Mouse (Mus musculus): ENCODE results near the gene Arhgap35.

The Arhgap35 gene

DNA sequence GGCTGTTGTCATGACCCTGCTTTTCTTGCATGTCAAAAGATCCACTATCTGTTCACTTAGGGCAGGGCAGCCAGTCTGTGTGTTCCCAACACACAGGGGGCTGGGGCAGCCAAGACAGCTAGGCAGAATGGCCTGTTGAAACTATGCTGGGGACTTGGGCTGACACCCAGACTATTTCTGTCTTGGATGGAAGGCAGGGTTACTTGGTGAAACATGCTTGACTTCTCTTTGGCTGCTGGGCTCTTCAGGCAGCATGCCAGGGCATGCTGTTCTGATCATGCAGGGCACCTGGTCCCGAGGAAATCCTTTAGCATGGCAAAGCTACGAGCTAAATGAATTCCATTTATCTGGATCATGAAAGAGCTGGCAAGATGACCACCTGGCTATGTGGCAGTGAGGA is 90.5 kb downstream of the Arhgap35 start:
- no peak for DNase-seq (ENCODE audit: low read depth, low spot score)

DNA sequence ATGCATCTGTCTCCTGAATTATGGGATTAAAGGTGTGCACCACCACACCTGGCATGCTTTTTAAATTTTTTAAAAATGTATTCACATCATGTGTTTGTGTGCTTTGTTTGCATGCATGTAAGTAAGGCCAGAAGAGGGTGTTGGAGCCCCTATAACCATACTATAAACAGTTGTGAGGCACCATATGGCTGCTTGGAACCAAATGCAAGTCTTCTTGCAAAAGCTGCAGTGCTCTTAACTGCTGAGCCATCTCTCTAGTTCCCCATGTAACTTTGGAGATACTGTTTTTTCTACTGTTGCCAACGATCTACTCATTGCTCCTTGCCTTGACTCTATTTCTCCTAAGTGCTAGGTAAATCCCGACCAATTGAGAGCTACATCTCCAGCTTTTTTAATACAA is 95.5 kb downstream of the Arhgap35 start:
- DNase-seq (ENCODE audit: low read depth, low spot score): no peak

DNA sequence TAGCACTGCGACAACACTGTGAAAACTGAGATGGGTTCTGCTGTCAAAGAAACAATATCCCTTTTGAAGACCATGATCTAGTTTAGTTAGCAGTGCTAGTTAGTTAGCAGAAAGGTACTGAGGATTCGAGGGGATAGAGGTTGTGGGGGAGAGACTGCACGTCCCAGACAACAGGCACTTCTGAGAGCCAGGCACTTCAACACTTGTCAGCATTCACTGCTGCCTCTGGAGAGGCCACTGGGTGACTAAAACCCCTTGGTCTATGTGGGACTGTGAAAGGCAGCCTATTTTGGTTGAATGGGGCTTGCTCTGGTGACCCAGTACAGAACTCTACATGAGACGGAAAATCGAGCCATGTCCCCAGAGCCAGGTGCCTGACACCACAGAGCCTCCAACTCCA is 97.6 kb downstream of the Arhgap35 start:
- DNase-seq (ENCODE audit: low read depth, low spot score): no peak

DNA sequence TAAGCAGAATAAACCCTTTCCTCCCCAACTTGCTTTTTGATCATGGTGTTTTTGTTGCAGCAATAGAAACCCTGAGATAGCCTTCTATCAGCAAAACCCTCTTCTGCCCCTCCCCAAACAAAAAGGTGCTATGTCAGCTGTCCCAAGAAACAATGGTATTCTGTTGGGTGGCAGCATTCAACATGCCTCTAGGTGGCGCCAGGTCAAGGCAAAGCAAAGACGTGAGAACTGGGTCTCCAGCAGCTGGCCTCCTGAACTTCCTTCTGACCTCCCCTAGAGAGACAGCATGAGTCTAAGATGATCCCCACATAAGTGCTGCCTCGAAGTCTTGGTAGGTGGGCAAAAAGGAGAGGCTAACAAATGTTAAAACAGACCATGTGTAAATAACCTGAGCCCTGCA is 107.5 kb downstream of the Arhgap35 start:
- peak; percentile 30 for DNase-seq (ENCODE audit: low read depth, low spot score)

DNA sequence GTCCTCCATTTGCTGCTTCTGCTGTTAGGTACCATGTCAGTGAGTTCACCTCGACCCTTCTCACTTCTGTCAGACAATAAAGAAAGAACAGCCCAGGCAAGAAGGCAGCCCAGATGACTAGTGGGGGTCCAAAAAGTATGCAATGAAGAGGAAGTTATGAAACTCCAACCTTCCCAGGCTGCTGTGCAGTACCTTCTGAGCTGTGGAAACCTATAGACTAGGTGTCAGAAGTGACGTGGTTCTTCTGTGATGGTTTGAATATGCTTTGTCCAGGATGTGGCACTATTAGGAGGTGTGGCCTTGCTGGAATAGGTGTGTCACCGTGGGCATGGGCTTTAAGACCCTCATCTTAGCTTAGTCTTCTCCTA is 109.6 kb downstream of the Arhgap35 start:
- DNase-seq (ENCODE audit: low read depth, low spot score): no peak

DNA sequence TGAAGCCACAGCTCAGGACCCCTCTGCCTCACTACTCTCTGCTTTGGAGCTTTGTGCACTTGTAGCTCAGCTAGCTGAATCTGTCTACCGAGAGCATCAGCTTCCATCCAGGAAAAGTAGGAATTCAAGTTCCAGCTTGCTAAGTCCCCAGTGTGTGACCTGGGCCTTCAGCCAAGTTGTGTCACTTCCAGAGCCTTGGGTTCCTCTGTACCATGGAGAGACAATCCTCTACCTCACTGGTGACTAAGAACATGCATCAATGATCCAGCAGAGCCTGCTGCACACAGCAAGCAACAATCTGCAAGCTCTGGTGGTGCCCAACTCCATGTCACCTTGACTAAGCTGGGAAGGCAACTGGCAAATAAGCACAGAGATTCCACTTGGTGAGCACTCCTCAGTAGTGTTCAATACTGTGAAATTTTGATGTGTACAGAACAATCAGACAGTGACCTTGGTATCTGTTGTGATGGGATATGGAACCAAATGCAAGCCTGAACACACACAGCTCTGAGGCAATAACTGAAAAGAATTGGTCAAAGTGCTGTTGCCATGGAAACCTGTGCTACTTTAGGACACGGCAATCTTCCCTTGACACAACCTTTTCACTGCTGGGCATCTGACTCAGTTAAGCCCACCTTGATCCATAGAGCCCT is 110.1 kb downstream of the Arhgap35 start:
- DNase-seq (ENCODE audit: low read depth, low spot score): no peak

DNA sequence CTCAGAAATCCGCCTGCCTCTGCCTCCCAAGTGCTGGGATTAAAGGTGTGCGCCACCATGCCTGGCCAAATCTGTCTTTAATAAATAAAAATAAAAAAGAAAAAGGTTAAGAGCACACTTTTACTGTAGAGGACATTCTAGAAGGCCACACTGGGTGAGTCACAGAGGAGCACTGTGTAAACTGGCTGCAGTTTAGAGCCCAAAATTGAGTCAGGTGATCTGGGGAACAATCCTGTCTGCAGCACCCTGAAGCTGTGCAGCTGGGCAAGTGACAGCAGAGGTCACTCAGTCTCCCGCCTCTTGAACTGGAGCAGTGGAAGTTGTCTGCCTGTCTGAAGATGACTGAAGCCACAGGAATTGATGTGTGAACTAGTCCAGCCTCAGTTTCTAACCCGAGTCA is 113.2 kb downstream of the Arhgap35 start:
- DNase-seq (ENCODE audit: low read depth, low spot score): no peak

DNA sequence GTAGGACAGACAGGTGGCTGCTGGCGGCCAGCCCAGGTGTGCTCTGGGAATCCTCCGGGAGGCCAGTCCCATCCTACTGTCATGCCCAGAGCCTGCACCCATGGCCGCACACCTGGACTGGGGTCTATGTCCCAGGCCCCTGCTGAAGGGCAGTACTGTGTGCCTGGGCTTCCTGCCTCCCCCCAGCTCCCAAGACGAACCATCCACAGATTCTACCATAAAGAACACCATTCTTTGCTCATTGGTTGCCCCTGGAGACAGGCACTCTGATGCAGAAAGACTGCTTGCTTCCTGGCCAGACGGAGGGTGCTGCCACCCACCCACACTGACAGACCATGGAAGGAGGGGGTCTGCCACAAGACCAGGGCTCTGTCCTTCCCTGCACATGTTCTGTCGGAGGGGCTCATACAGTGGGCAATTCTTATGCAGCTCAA is 115.1 kb downstream of the Arhgap35 start:
- DNase-seq (ENCODE audit: low read depth, low spot score): no peak

DNA sequence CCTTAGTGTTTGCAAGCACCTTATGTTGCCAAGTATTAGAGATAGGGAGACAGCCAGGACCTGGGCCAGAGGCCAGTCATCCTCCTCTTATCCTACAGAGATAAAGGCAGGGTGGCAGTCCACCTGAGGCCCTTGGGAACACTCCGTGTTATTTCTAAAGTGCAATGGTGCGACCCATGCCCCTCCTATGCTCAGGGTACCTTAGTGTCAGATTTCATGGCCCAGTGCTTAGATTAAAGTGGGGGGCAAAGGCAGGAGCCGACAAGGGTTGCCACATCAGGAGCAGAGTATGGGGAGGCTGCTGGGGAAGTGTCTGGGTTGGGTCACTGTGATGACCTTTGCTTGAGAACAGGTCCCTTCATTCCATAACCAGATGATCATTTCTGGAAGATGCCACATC is 118.5 kb downstream of the Arhgap35 start:
- no peak for DNase-seq (ENCODE audit: low read depth, low spot score)

DNA sequence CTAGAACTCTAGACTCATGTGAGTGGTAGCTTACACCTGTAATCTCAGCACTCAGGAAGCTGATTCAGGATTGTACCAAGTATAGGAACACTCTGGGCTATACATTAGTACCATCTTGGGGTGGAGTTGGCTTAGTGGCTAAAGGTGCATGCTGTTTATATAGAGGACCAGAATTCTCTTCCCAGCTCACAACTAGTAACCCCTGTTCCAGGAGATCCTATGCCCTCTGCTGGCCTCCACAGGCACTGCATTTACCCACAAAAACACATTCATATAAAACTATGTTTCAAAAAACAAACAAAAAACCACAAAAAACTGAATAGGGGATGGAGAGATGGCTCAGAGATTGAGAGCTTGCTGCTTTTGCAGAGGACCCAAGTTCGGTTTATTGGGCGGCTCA is 121.4 kb downstream of the Arhgap35 start:
- DNase-seq (ENCODE audit: low read depth, low spot score): no peak

DNA sequence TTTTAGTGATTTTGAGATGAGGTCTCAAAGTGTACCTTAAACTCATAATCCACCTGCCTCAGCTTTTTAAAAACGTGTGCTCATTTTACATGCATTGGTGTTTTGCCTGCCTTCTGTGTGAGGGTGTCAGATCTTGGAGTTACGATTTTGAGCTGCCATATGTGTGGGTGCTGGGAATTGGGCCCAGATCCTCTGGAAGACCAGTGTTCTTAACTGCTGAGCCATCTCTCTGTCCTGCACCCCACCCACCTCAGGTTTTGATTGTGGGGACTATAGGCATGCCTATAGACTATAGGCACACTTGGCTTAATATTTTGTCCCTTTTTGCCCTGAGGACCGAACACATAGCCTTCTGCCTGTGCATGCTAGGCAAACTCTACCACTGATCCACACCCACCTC is 122.6 kb downstream of the Arhgap35 start:
- no peak for DNase-seq (ENCODE audit: low read depth, low spot score)

DNA sequence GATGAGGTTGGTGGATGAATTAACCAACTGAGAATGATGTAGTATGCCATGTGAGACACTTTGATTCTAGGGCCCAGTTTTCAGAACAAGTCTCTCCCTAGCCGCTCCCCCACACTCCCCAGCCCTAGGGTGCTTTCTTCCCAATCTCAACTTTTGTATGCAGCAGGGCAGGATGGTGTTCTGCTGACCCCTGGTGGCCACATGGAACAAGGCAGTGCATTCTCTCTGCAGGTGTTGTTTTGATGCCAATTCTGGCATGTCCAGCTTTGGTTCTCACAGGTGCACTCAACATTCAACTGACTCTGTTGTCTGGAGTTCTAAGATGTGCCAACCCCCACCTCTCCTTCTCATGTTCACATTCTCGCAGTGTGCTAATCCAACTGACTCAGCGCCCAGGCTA is 123.0 kb downstream of the Arhgap35 start:
- peak; percentile 49 for DNase-seq (ENCODE audit: low read depth, low spot score)

DNA sequence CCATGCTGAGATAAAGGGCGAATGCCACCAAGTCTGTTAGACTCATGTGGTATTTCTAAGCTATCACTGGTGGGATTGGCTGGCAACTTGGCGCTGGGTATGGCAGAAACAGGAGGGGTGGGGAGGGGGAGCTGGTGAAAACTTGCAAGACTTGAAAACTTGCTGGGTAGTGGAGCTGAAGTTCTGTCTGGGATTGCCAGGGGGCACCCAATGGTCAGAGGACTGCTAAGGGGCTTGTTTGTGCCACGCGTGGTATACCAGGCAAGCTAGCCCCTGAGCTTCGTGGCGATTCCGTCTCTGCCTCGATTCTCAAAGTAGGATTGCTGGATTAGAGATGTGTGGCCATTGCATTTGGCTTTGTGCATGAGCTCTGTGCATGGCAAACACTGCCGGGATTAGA is 124.8 kb downstream of the Arhgap35 start:
- no peak for DNase-seq (ENCODE audit: low read depth, low spot score)

DNA sequence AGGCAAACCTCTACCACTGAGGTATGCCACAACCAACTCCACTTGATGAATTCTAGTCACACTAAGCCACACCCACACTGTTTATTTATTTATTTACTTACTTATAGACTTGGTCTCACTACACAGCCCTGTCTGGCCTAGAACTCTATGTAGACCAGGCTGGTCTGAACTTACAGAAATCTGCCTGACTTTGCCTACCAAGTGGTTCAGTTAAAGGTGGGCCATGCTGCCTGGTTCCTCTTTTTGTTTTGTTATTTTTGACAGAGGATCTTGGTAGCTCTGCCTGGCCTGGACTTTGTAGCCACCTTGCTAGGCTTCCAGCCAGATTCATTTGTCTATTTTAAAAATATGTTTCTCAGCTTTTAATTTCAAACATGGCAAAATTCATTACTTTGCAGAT is 126.0 kb downstream of the Arhgap35 start:
- no peak for DNase-seq (ENCODE audit: low read depth, low spot score)

DNA sequence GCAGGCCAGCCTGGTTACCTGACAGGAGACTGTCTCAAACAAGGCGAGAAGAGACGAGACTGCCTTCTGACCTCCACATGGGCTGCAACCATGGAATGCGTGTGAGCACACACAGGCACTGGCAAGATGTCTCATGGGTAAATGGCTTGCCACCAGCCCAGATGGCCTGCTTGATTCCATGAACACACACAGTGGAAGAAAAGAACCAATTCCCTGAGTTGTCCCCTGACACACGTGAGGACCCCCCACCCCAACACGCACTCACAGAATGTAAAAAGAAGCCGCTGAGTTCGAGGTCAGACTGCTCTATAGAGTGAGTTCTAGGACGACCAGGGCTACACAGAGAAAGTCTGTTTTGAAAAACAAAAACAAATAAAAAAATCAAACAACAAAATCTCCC is 137.2 kb downstream of the Arhgap35 start, which contains the start of gene Npas1:
Npas1 (minus strand) TSS at position 101 of the 400 bp plus-strand sequence.
- DNase-seq (ENCODE audit: low read depth, low spot score): no peak

DNA sequence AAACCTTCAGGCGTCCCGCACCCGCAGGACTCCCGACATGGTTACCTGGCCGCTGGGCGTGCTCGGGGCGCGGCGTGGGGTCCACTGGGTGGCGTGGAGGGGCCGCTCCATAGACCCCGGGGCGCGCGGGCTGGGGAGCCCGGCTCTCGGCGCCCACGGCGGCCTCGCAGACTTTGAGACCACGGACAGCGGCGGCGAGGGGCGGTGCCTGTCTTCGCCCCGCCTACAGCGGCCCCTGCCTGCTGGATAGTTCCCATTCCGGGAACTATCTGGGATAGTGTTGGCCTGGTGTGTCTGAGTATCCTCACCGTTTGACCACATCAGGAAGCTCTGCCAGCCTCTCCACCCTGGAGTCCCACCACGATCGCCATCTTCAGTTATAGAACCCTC is 138.2 kb downstream of the Arhgap35 start:
- DNase-seq (ENCODE audit: low read depth, low spot score): no peak

DNA sequence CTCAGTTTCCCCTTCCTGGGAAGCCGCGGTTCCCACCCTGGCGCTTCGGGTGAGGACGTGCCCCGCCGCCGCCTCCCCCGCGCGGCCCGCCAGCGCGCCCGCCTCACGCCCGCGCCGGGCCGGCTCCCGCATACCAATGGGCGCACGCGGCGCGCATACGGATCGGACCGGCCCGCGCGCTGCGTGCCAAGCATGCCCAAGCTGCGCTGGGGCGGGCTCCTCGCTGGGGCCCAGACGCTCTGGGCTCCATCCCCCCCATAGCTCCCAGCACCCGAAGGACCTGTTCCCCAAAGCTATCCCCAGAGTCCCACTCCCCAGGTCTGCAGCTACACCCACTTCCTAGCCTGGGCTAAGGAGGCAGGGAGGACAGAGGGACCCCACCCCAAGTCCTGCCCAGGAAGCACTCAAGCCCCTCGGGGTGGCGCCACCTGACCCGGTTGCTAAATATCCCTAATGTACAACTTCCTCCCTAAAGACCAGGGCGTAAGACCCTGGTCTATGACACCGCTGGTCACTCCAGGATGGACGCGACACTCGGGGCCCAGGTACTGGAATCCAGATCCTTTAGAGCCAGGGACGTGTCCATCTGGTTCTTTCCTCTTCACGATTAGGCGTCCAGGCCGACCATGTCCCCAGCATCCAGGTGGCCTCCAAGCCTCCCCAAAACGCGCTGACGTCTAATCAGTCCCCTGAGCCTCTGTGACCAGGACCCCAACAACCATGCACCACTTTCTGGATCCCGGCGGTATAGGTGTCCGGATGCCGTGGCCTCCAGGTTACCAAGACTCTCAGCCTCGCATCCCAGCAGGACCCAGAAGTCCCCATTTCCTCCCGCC is 138.8 kb downstream of the Arhgap35 start:
- no peak for DNase-seq (ENCODE audit: low read depth, low spot score)

DNA sequence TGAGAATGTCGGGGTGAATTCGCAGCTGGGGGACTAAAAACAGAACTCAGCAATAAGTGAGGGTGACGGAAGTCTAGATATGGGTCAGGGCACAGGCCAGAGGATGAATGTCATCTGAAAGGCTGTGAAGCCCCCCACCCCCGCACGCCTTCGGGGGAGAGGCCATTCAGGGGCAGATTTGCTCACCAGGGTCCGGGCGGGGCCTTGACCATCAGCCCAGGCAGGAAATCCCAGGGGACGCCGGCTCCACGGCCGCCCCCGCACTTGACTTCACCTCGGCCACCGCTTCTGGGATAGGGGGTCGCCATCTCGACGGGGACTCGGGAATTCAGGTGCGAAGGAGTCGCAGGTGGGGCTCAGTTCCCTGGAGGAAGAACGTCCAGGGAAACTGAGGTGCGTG is 139.5 kb downstream of the Arhgap35 start:
- DNase-seq (ENCODE audit: low read depth, low spot score): no peak

DNA sequence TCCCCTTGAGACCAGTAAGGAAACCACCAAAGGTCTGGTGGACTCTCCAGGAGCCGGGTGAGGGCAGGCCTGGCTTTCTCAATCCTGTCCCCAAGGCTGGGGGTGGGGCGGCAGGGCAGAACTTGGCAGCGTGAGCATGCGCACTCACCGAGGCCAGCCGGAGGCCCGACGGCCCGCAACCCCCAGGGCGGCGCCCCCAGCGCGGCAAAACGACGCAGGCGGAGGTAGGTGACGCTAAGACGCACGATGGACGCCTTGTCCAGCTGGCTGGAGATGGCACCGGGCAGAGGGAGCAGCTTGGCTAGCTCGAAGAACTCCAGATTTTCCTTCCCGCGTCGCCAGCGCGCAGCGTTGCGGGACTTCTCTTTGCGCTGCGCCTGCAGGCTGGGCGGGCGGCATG is 140.3 kb downstream of the Arhgap35 start:
- no peak for DNase-seq (ENCODE audit: low read depth, low spot score)

DNA sequence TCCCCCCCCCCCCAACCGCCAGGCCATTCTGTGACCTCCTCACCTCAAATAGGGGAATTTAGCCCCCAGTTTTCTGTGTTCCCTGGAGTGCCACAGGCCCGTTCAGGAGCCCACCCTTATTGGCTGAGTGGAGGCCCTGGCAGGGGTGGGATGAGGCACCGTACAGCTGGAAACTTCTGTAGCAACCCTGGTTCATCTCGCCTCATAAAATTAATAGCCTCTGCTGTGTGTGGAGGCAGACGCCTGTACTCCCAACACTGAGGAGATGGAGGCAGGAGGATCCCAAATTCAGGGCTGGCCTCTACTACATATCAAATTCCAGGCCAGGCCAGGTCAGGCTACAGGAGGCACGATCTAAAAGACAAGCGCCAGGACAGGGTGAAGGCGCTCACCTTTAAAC is 140.9 kb downstream of the Arhgap35 start:
- DNase-seq (ENCODE audit: low read depth, low spot score): no peak

DNA sequence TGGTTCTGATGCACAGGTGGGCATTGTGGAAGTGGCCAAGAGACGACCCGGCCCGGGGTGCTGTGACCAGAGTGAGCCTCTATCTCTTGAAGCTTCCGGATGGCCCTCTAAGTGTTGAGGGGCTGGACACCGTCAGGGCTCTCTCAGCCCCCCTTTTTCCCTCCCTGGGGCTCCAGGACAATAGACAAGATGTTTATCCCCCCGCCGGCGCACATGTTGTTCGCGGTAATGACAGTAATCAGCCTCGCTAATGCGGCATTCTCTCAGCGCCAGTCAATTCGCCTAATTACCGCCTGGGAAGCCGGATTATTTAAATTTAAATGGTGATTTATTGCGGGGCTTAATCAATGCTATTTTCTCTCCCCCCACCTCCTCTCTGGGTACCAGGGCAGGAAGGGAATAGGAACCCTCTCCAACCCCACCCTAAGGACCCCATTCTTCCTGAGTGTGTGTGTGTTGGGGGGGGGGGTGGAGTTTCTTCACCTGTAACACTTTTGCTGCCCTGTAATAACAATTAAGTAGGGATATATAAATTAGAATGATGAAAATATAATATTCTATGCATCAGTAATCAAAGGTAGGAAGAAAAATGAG is 142.6 kb downstream of the Arhgap35 start:
- no peak for DNase-seq (ENCODE audit: low read depth, low spot score)

DNA sequence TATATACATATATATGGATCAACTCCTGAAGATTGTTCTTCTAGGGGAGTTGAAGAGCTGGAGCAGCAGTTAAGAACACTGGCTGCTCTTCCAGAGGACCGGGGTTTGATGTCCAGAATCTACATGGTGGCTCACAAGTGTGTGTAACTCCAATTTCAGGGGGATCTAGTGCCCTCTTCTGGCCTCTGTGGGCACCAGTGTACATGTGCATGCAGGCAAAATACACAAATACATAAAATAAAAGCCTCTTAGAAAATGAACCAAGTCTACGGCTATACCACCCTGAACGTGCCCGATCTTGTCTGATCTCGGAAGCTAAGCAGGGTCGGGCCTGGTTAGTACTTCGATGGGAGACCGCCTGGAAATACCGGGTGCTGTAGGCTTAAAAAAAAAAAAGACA is 143.2 kb downstream of the Arhgap35 start:
- DNase-seq (ENCODE audit: low read depth, low spot score): no peak

DNA sequence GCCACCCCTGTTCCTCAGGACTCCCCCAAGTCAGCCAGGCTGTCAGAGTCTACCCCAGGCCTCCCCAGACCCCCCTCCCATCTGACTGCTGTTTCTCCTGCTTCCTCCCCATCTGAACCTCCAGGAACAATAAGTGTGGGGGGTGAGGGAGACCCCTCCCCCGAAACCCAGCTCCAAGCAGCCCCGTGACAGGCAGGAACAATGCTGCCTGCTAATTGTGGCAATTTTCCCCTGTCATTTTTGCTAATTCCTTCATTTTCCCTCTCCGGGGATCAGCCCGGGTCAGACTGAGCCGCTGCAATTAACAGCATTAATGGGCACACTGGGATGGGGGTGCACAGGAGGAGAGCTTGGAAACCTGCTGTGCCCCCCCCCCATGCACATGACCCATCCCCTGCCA is 146.7 kb downstream of the Arhgap35 start:
- no peak for DNase-seq (ENCODE audit: low read depth, low spot score)

Measured in retina, postnatal 7 days (tissue).